Mouse (Mus musculus): ENCODE results near the gene Ttc39b. TPM values are rescaled to one million over a fixed set of nuclear protein-coding genes. Genes with fewer than 3 reads are reported as not detected.

The Ttc39b gene
- total RNA-seq (2023), result 10 to 100 TPM; 35.1 to 35.2 TPM

DNA sequence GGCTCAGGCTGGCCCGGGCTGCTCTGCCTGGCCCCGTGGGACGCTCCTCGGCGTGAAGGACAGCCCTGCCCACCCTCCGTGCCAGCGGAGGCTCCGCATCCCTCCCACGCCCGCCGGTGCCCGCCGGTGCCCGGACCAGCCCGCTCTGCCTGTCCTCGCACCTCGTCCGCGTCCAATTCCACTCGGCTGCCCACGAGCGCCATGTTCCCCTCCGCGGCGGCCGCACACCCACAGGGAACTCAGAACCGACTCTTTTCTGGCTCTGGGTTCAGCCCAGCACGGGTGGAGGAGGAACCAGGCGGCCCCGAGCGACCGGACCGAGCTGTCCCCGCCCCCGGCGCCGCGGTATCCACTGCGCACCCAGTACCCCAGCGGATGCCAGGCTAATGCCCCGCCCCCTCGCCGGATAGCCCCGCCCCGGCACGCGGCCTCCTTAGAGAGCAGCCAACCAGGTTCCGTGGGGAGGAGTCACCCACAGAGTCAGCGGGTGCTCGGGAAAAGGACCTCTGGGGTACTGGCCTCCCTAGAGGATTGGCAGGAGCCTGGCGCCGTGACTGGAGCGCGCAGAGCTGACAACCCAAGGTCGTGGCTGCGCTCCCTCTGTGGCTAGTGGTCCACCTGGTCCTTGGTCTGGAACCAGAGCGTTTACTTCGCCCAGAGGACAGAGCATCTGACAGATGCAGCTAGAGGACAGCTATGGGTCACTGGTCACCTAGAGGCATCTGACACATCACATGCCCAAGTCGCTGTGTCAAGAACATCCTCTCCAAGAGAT is at the start of gene Ttc39b:
Ttc39b (minus strand) TSS at position 346 of the 775 bp plus-strand sequence.

Other genes starting within 250 kb of the Ttc39b start
- 10 to 100 TPM; 18.8 to 23.3 TPM for gene Snapc3, start 93.5 kb upstream of the Ttc39b start, total RNA-seq (2023)
- gene Psip1, start 162.2 kb upstream of the Ttc39b start, total RNA-seq (2023), result 10 to 100 TPM; 48.5 to 52.5 TPM
- gene Ccdc171, start 201.3 kb upstream of the Ttc39b start, total RNA-seq (2023), result 1 to 10 TPM; 1.4 to 2.5 TPM